Mouse (Mus musculus): ENCODE measurements around the gene Rab8b. TPM values are rescaled to one million over a fixed set of nuclear protein-coding genes. Genes with fewer than 3 reads are reported as not detected.
"Not testable (repeated sequence)": the region's sequence is repeated elsewhere in the genome, so short reads cannot be mapped to it uniquely, and the experiment has no call there.

Rab8b gene
- polyA plus RNA-seq, 1 experiment from 2014 or later, result 27.3 TPM

- Histone ChIP-seq H3K4me3 (ENCODE audit: low read length) (no peak overlapping the region), H3K4me1 (ENCODE audit: control insufficient read depth, insufficient read depth, low read length) (no peaks in the 10 kb centered on the region), H3K27me3 (ENCODE audit: control insufficient read depth, insufficient read depth, low read length) (no peaks in the 10 kb centered on the region), H3K4me2 (replicated peaks; ENCODE audit: low read depth, low read length) (no peak overlapping the region), H3K9ac (ENCODE audit: low read depth, low read length) (no peak overlapping the region), H3K9me3 (ENCODE audit: control insufficient read depth, low read length) (peaks cover 6% of the 10 kb centered on the region; the same call in 1 of the 2 replicates), H3K36me3 (ENCODE audit: control insufficient read depth, insufficient read depth, low read length) (no peaks in the 10 kb centered on the region), H3K27ac (ENCODE audit: low read depth, low read length) (no peak overlapping the region)
- no peak for ATAC-seq (ENCODE audit: low FRiP score, low TSS enrichment)
- 98% methylated on average over 5 of the region's 5 CpGs for WGBS
Observed at GRCm38 (mm10) chr9:66874297-66874696, 45.2 kb downstream of the Rab8b start.

- no peaks in the 10 kb centered on the region for H3K27me3 ChIP-seq (ENCODE audit: control insufficient read depth, insufficient read depth, low read length)
- H3K9ac ChIP-seq (ENCODE audit: low read depth, low read length), result no peak overlapping the region
- no peak for ATAC-seq (ENCODE audit: low FRiP score, low TSS enrichment)
- no peaks in the 10 kb centered on the region for H3K36me3 ChIP-seq (ENCODE audit: control insufficient read depth, insufficient read depth, low read length)
- peaks cover 6% of the 10 kb centered on the region; the same call in 1 of the 2 replicates for H3K9me3 ChIP-seq (ENCODE audit: control insufficient read depth, low read length)
- H3K4me1 ChIP-seq (ENCODE audit: control insufficient read depth, insufficient read depth, low read length), result no peaks in the 10 kb centered on the region
- no peak overlapping the region for H3K4me2 ChIP-seq (replicated peaks; ENCODE audit: low read depth, low read length)
- no peak overlapping the region for H3K4me3 ChIP-seq (ENCODE audit: low read length)
- no peak overlapping the region for H3K27ac ChIP-seq (ENCODE audit: low read depth, low read length)
Observed at GRCm38 (mm10) chr9:66873531-66873930, 46.0 kb downstream of the Rab8b start.

GRCm38 (mm10) chr9:66873009-66873408 is 46.5 kb downstream of the Rab8b start:
- not testable (repeated sequence) for H3K4me1 ChIP-seq (ENCODE audit: control insufficient read depth, insufficient read depth, low read length); ATAC-seq (ENCODE audit: low FRiP score, low TSS enrichment); H3K27ac ChIP-seq (ENCODE audit: low read depth, low read length); H3K9me3 ChIP-seq (ENCODE audit: control insufficient read depth, low read length); H3K4me3 ChIP-seq (ENCODE audit: low read length); H3K9ac ChIP-seq (ENCODE audit: low read depth, low read length); H3K27me3 ChIP-seq (ENCODE audit: control insufficient read depth, insufficient read depth, low read length); H3K36me3 ChIP-seq (ENCODE audit: control insufficient read depth, insufficient read depth, low read length); H3K4me2 ChIP-seq (replicated peaks; ENCODE audit: low read depth, low read length)
- 74% methylated on average over 2 of the region's 2 CpGs for WGBS

- no peaks in the 10 kb centered on the region for H3K4me1 ChIP-seq (ENCODE audit: control insufficient read depth, insufficient read depth, low read length)
- no peak overlapping the region for H3K9ac ChIP-seq (ENCODE audit: low read depth, low read length)
- H3K4me3 ChIP-seq (ENCODE audit: low read length), result no peak overlapping the region
- H3K4me2 ChIP-seq (replicated peaks; ENCODE audit: low read depth, low read length), result no peak overlapping the region
- no peak for ATAC-seq (ENCODE audit: low FRiP score, low TSS enrichment)
- H3K36me3 ChIP-seq (ENCODE audit: control insufficient read depth, insufficient read depth, low read length), result no peaks in the 10 kb centered on the region
- H3K27me3 ChIP-seq (ENCODE audit: control insufficient read depth, insufficient read depth, low read length), result no peaks in the 10 kb centered on the region
- no peak overlapping the region for H3K27ac ChIP-seq (ENCODE audit: low read depth, low read length)
- 79% methylated on average over 10 of the region's 10 CpGs for WGBS
- H3K9me3 ChIP-seq (ENCODE audit: control insufficient read depth, low read length), result peaks cover 6% of the 10 kb centered on the region; the same call in 1 of the 2 replicates
Observed at GRCm38 (mm10) chr9:66872015-66872727, 47.3 kb downstream of the Rab8b start.

- Histone ChIP-seq H3K4me2 (replicated peaks; ENCODE audit: low read depth, low read length) (no peak overlapping the region), H3K36me3 (ENCODE audit: control insufficient read depth, insufficient read depth, low read length) (peaks cover 7% of the 10 kb centered on the region; the same call in 1 of the 2 replicates), H3K9ac (ENCODE audit: low read depth, low read length) (no peak overlapping the region), H3K4me3 (ENCODE audit: low read length) (no peak overlapping the region), H3K9me3 (ENCODE audit: control insufficient read depth, low read length) (no peaks in the 10 kb centered on the region), H3K4me1 (ENCODE audit: control insufficient read depth, insufficient read depth, low read length) (no peaks in the 10 kb centered on the region), H3K27me3 (ENCODE audit: control insufficient read depth, insufficient read depth, low read length) (no peaks in the 10 kb centered on the region), H3K27ac (ENCODE audit: low read depth, low read length) (no peak overlapping the region)
- no peak for ATAC-seq (ENCODE audit: low FRiP score, low TSS enrichment)
- WGBS, result 59% methylated on average over 3 of the region's 3 CpGs
Observed at GRCm38 (mm10) chr9:66864708-66865107, 54.8 kb downstream of the Rab8b start.

- Histone ChIP-seq H3K27me3 (ENCODE audit: control insufficient read depth, insufficient read depth, low read length) (no peaks in the 10 kb centered on the region), H3K36me3 (ENCODE audit: control insufficient read depth, insufficient read depth, low read length) (peaks cover 7% of the 10 kb centered on the region; the same call in 1 of the 2 replicates), H3K9ac (ENCODE audit: low read depth, low read length) (no peak overlapping the region), H3K4me1 (ENCODE audit: control insufficient read depth, insufficient read depth, low read length) (no peaks in the 10 kb centered on the region), H3K9me3 (ENCODE audit: control insufficient read depth, low read length) (no peaks in the 10 kb centered on the region), H3K27ac (ENCODE audit: low read depth, low read length) (no peak overlapping the region), H3K4me3 (ENCODE audit: low read length) (no peak overlapping the region), H3K4me2 (replicated peaks; ENCODE audit: low read depth, low read length) (no peak overlapping the region)
- no peak for ATAC-seq (ENCODE audit: low FRiP score, low TSS enrichment)
- 77% methylated on average over 3 of the region's 3 CpGs for WGBS
Observed at GRCm38 (mm10) chr9:66863456-66863855, 56.0 kb downstream of the Rab8b start.

GRCm38 (mm10) chr9:66862202-66862601 is 57.3 kb downstream of the Rab8b start:
- H3K4me1 ChIP-seq (ENCODE audit: control insufficient read depth, insufficient read depth, low read length), result no peaks in the 10 kb centered on the region
- no peaks in the 10 kb centered on the region for H3K27me3 ChIP-seq (ENCODE audit: control insufficient read depth, insufficient read depth, low read length)
- no peak overlapping the region for H3K27ac ChIP-seq (ENCODE audit: low read depth, low read length)
- H3K9ac ChIP-seq (ENCODE audit: low read depth, low read length), result no peak overlapping the region
- H3K9me3 ChIP-seq (ENCODE audit: control insufficient read depth, low read length), result no peaks in the 10 kb centered on the region
- peaks cover 7% of the 10 kb centered on the region; the same call in 1 of the 2 replicates for H3K36me3 ChIP-seq (ENCODE audit: control insufficient read depth, insufficient read depth, low read length)
- 79% methylated on average over 4 of the region's 4 CpGs for WGBS
- no peak overlapping the region for H3K4me3 ChIP-seq (ENCODE audit: low read length)
- H3K4me2 ChIP-seq (replicated peaks; ENCODE audit: low read depth, low read length), result no peak overlapping the region
- ATAC-seq (ENCODE audit: low FRiP score, low TSS enrichment), result no peak

GRCm38 (mm10) chr9:66861104-66861767 is 58.3 kb downstream of the Rab8b start:
- H3K9ac ChIP-seq (ENCODE audit: low read depth, low read length), result no peak overlapping the region
- H3K4me3 ChIP-seq (ENCODE audit: low read length), result no peak overlapping the region
- no peak for ATAC-seq (ENCODE audit: low FRiP score, low TSS enrichment)
- H3K4me1 ChIP-seq (ENCODE audit: control insufficient read depth, insufficient read depth, low read length), result no peaks in the 10 kb centered on the region
- no peaks in the 10 kb centered on the region for H3K27me3 ChIP-seq (ENCODE audit: control insufficient read depth, insufficient read depth, low read length)
- no peaks in the 10 kb centered on the region for H3K9me3 ChIP-seq (ENCODE audit: control insufficient read depth, low read length)
- H3K36me3 ChIP-seq (ENCODE audit: control insufficient read depth, insufficient read depth, low read length), result peaks cover 7% of the 10 kb centered on the region; the same call in 1 of the 2 replicates
- no peak overlapping the region for H3K4me2 ChIP-seq (replicated peaks; ENCODE audit: low read depth, low read length)
- no peak overlapping the region for H3K27ac ChIP-seq (ENCODE audit: low read depth, low read length)
- WGBS, result 70% methylated on average over 5 of the region's 5 CpGs

GRCm38 (mm10) chr9:66859523-66859922 is 60.0 kb downstream of the Rab8b start:
- H3K4me1 ChIP-seq (ENCODE audit: control insufficient read depth, insufficient read depth, low read length), result no peaks in the 10 kb centered on the region
- no peaks in the 10 kb centered on the region for H3K9me3 ChIP-seq (ENCODE audit: control insufficient read depth, low read length)
- H3K4me3 ChIP-seq (ENCODE audit: low read length), result no peak overlapping the region
- H3K9ac ChIP-seq (ENCODE audit: low read depth, low read length), result no peak overlapping the region
- H3K4me2 ChIP-seq (replicated peaks; ENCODE audit: low read depth, low read length), result no peak overlapping the region
- WGBS, result 93% methylated on average over 5 of the region's 5 CpGs
- H3K36me3 ChIP-seq (ENCODE audit: control insufficient read depth, insufficient read depth, low read length), result peaks cover 7% of the 10 kb centered on the region; the same call in 1 of the 2 replicates
- no peak overlapping the region for H3K27ac ChIP-seq (ENCODE audit: low read depth, low read length)
- no peak for ATAC-seq (ENCODE audit: low FRiP score, low TSS enrichment)
- H3K27me3 ChIP-seq (ENCODE audit: control insufficient read depth, insufficient read depth, low read length), result no peaks in the 10 kb centered on the region

Measured in kidney, embryonic 14.5 days (tissue).